Mouse (Mus musculus) kidney, postnatal 0 days (tissue): ENCODE data around the gene Selenoo. TPM values are rescaled to one million over a fixed set of nuclear protein-coding genes. Genes with fewer than 3 reads are reported as not detected.

Experiments
- ATAC-seq: fragments of 200-750 bp; cut with Nextera tagmentation; replicated peaks from 2 replicates; pipeline ENCODE4 v1.8.0; 2017; ENCODE audit warnings: low read depth, moderate number of reproducible peaks, moderate TSS enrichment, moderate library complexity; ENCODE audit not compliant: low FRiP score
- DNase-seq: peaks from one replicate; pipeline ENCODE4 v3.0.0-alpha.2; 2016; ENCODE audit warnings: low spot score
- H3K27ac ChIP-seq: fragments of 300-500 bp; sonication (generic); 2 replicates; pipeline ENCODE4 v1.5.1; 2014; ENCODE audit warnings: mild to moderate bottlenecking
- H3K27me3 ChIP-seq: fragments of 300-500 bp; sonication (generic); 2 replicates; pipeline ENCODE4 v1.6.1; 2014; ENCODE audit warnings: low read length, mixed read lengths; ENCODE audit not compliant: insufficient read depth
- H3K36me3 ChIP-seq: fragments of 300-500 bp; sonication (generic); 2 replicates; pipeline ENCODE4 v1.6.1; 2014; ENCODE audit warnings: low read length, mixed read lengths; ENCODE audit not compliant: insufficient read depth
- H3K4me1 ChIP-seq: fragments of 300-500 bp; sonication (generic); replicated peaks from 2 replicates; pipeline ENCODE4 v1.6.1; 2014; ENCODE audit warnings: antibody characterized with exemption, low read length, mixed read lengths; ENCODE audit not compliant: insufficient read depth
- H3K4me2 ChIP-seq: fragments of 300-500 bp; sonication (generic); 2 replicates; pipeline ENCODE4 v1.6.1; 2014; ENCODE audit warnings: mild to moderate bottlenecking, low read length, moderate library complexity, mixed read lengths
- H3K4me3 ChIP-seq: fragments of 300-500 bp; sonication (generic); replicated peaks from 2 replicates; pipeline ENCODE4 v1.5.1; 2014; ENCODE audit warnings: low read depth, low read length
- H3K9ac ChIP-seq: fragments of 300-500 bp; sonication (generic); 2 replicates; pipeline ENCODE4 v1.6.1; 2014; ENCODE audit warnings: low read depth, low read length
- H3K9me3 ChIP-seq: fragments of 300-500 bp; sonication (generic); replicated peaks from 2 replicates; pipeline ENCODE4 v1.6.1; 2016; ENCODE audit warnings: low read length, inconsistent platforms, mixed read lengths
- CTCF ChIP-seq: IDR thresholded peaks from 2 replicates; pipeline ENCODE4 v1.5.1; 2016; ENCODE audit warnings: antibody characterized with exemption, low read depth, mild to moderate bottlenecking, moderate library complexity
- WGBS: fragments of 180-500 bp; shearing (Covaris S2); extraction: QIAGEN DNeasy Blood & Tissue Kit; methylation state at CpG from one replicate; pipeline ENCODE4 v1.1.7; 2014; 5-methylcytosine and 5-hydroxymethylcytosine counted together
- polyA plus RNA-seq: library from polyadenylated mRNA; unstranded; fragments of >200 nt; fragmentation: Nextera tagmentation; extraction: Ambion mirVana; gene quantifications from 2 replicates; pipeline ENCODE4 v1.2.1, GENCODE M21; 2015

The Selenoo gene
- polyA plus RNA-seq: 18.3 and 21.3 TPM in 2 replicates

DNA sequence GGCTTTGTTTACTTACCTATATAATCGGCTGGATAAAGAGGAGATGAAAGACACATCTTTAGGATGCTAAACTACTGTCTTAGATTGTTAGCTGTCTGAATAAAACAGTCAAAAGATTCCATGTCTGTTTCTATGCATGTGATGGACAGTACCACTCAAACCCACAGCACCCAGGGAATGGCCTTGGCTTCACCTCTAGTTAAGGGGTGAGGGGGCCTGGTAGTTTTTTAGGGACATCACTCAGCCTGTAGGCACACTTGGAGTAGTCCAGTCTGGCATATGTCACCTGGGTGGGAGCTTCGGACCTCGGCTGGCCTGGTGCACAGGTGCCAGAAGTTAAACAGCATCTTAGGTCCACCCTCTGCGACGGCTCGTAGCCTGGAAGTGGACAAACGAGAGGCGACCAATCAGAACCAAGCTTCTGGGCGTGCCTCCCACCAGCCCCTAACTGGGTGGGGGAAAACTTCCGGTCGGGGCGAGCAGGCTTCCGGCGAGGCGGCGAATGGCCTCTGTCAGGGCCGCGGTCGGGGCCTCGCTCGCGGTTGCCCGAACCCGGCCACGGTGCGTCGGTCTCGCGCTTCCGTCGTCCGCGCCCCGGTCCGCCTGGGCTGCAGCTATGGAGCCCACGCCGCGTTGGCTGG, at the start of gene Selenoo:
Gene Selenoo, plus strand, starts transcription at position 478 of the 641 bp plus-strand sequence.
- peak; percentile 93 for ATAC-seq
- Histone ChIP-seq H3K4me2 (peak within 1 kb of the TSS; percentile 99), H3K36me3 (peaks cover 33% of the 10 kb centered on the region), H3K4me3 (peak within 1 kb of the TSS; percentile 95), H3K27ac (peak within 1 kb of the TSS; percentile 91), H3K4me1 (peaks cover 5% of the 10 kb centered on the region; the same call in 1 of the 2 replicates), H3K9ac (peak within 1 kb of the TSS; percentile 92), H3K9me3 (no peaks in the 10 kb centered on the region), H3K27me3 (no peaks in the 10 kb centered on the region)
- 7% methylated on average over 37 of the region's 38 CpGs for WGBS
- TF ChIP-seq CTCF: no peak
- DNase-seq: peak; percentile 96

DNA sequence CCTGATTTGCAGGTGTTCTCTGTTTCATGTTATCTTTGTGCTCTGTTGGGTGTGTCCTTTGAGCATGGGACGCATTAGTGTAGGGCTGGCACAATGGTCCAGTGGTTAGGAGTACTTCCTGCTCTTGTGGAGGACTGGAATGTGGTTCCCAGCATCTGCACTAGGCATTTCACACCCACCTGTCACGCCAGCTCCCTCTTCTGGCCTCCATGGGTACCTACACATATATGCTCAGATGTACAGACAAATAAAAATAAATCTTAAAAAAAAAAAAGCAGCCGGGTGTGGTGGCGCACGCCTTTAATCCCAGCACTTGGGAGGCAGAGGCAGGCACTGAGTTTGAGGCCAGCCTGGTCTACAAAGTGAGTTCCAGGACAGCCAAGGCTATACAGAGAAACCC, 44.5 kb upstream of the Selenoo start:
- H3K27me3 ChIP-seq: no peaks in the 10 kb centered on the region
- ATAC-seq: no peak
- 72% methylated on average over 5 of the region's 5 CpGs for WGBS
- H3K4me2 ChIP-seq: no peak overlapping the region
- TF ChIP-seq CTCF: peak; percentile 18; the same call in 1 of the 2 replicates
- H3K4me3 ChIP-seq: no peak overlapping the region
- DNase-seq: no peak
- H3K27ac ChIP-seq: no peak overlapping the region
- no peaks in the 10 kb centered on the region for H3K4me1 ChIP-seq
- H3K9me3 ChIP-seq: no peaks in the 10 kb centered on the region
- H3K9ac ChIP-seq: no peak overlapping the region
- no peaks in the 10 kb centered on the region for H3K36me3 ChIP-seq

- Histone ChIP-seq H3K4me3 (no peak overlapping the region), H3K9me3 (no peaks in the 10 kb centered on the region), H3K36me3 (no peaks in the 10 kb centered on the region), H3K27ac (no peak overlapping the region), H3K4me1 (no peaks in the 10 kb centered on the region), H3K27me3 (no peaks in the 10 kb centered on the region), H3K9ac (no peak overlapping the region), H3K4me2 (no peak overlapping the region)
- TF ChIP-seq CTCF: no peak
- no peak for ATAC-seq
- DNase-seq: no peak
- 78% methylated on average over 4 of the region's 4 CpGs for WGBS
These were observed 42.5 kb upstream of the Selenoo start for GRCm38 (mm10) chr15:89046356-89046755.

DNA sequence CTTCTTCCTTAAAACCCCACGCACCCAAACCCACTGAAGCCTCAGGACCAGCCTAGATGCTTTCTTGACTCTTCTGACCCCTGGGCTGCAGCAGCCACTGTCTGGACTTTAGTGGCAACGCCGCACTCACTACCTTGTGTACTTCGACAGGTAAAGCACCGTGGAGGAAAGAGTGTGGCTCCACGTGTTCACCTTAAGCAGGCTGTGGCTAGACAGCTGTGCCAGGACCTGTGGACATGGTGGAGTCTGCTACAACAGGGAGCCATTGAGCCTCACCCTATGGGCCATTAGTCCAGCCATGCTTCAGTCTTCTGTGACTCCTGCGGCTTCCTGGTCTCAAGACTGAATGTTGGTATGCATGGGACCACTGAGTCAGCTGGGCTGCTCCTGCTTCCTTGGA, 34.2 kb upstream of the Selenoo start:
- ATAC-seq (no peak), DNase-seq (no peak)
- Histone ChIP-seq H3K9me3 (no peaks in the 10 kb centered on the region), H3K36me3 (no peaks in the 10 kb centered on the region), H3K4me2 (no peak overlapping the region), H3K4me3 (no peak overlapping the region), H3K27ac (no peak overlapping the region), H3K9ac (no peak overlapping the region), H3K27me3 (peaks cover 12% of the 10 kb centered on the region; the same call in 1 of the 2 replicates), H3K4me1 (no peaks in the 10 kb centered on the region)
- TF ChIP-seq CTCF: no peak
- 85% methylated on average over 7 of the region's 7 CpGs for WGBS

GRCm38 (mm10) chr15:89058736-89059135, 30.1 kb upstream of the Selenoo start:
- no peaks in the 10 kb centered on the region for H3K4me1 ChIP-seq
- no peak for DNase-seq
- peak overlapping the region; percentile 100; the same call in 1 of the 2 replicates for H3K4me2 ChIP-seq
- no peaks in the 10 kb centered on the region for H3K36me3 ChIP-seq
- H3K27ac ChIP-seq: no peak overlapping the region
- H3K4me3 ChIP-seq: no peak overlapping the region
- WGBS: 15% methylated on average over 6 of the region's 6 CpGs
- no peak for TF ChIP-seq CTCF
- peaks cover 20% of the 10 kb centered on the region for H3K27me3 ChIP-seq
- H3K9me3 ChIP-seq: no peaks in the 10 kb centered on the region
- no peak for ATAC-seq
- no peak overlapping the region for H3K9ac ChIP-seq

- WGBS: 1% methylated on average over 51 of the region's 57 CpGs
- no peak within 1 kb of the TSS for H3K27ac ChIP-seq
- H3K4me1 ChIP-seq: no peaks in the 10 kb centered on the region
- H3K9ac ChIP-seq: peak within 1 kb of the TSS; percentile 53; the same call in 1 of the 2 replicates
- DNase-seq (peak; percentile 16), ATAC-seq (0 out of 2 replicates have a peak, but pooled peaks have one; percentile 34)
- H3K27me3 ChIP-seq: peaks cover 20% of the 10 kb centered on the region
- H3K36me3 ChIP-seq: no peaks in the 10 kb centered on the region
- H3K9me3 ChIP-seq: no peaks in the 10 kb centered on the region
- peak within 1 kb of the TSS; percentile 62 for H3K4me3 ChIP-seq
- TF ChIP-seq CTCF: no peak
- peak within 1 kb of the TSS; percentile 100 for H3K4me2 ChIP-seq
These were observed 29.5 kb upstream of the Selenoo start, which contains the start of gene Panx2 for GRCm38 (mm10) chr15:89059161-89059931. Panx2 (plus strand) TSS chr15:89059734.
